Mouse (Mus musculus) C2C12 (cell line): ENCODE results near the gene Phb.

Experiments
- CTCF ChIP-seq: IDR thresholded peaks from one replicate; pipeline ENCODE4 v1.5.1; 2011; ENCODE audit not compliant: control insufficient read depth, insufficient read depth, insufficient read length
- FOSL1 ChIP-seq: IDR thresholded peaks from one replicate; pipeline ENCODE4 v1.8.0; 2011; ENCODE audit warnings: mild to moderate bottlenecking, low read length; ENCODE audit not compliant: poor library complexity, insufficient read depth, severe bottlenecking
- MAX ChIP-seq: IDR thresholded peaks from one replicate; pipeline ENCODE4 v1.6.1; 2011; ENCODE audit warnings: mild to moderate bottlenecking, control low read depth
- MYOG ChIP-seq: IDR thresholded peaks from one replicate; pipeline ENCODE4 v1.6.1; 2011; ENCODE audit not compliant: control insufficient read depth, insufficient read length; ENCODE audit errors: extremely low read depth
- USF1 ChIP-seq: IDR thresholded peaks from one replicate; pipeline ENCODE4 v1.6.1; 2011; ENCODE audit warnings: low read depth, mild to moderate bottlenecking, control low read depth, moderate library complexity

DNA sequence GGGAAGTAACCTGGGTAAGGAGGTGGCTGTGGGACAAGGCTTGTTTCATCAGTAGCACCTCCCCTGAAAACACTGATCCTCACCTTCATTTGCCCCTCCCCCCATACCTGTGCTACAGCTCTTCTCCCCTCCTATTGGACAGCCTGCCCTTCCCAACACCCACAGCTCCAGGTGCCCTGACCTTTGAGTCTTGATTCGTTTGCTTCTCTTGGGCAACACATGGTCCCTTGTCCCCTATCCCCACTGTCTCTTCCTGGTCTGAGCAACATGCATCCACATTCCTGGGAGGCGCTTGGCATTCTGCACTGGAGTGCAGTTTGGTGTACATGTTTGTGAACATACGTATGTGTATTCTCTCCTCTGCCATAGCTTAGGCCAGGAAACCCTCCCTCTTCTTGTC is 16.2 kb downstream of the Phb start:
- TF ChIP-seq CTCF (no peak), FOSL1 (no peak), USF1 (no peak), MAX (no peak), MYOG (no peak)
